Mouse (Mus musculus) heart, embryonic 12.5 days (tissue): ENCODE measurements around the gene Tgif2. TPM values are rescaled to one million over a fixed set of nuclear protein-coding genes. Genes with fewer than 3 reads are reported as not detected.
"Not testable (repeated sequence)": the region's sequence is repeated elsewhere in the genome, so short reads cannot be mapped to it uniquely, and the experiment has no call there.

ENCODE experiments used
- ATAC-seq: fragments of 200-750 bp; cut with Nextera tagmentation; 2 replicates; pipeline ENCODE4 v1.8.0; 2017; ENCODE audit warnings: moderate TSS enrichment, moderate library complexity; ENCODE audit not compliant: insufficient number of reproducible peaks, low FRiP score
- H3K27ac ChIP-seq: fragments of 300-500 bp; sonication (generic); 2 replicates; pipeline ENCODE4 v1.5.1; 2016; ENCODE audit warnings: mild to moderate bottlenecking, moderate library complexity; ENCODE audit not compliant: poor library complexity, severe bottlenecking
- H3K27me3 ChIP-seq: fragments of 300-500 bp; sonication (generic); replicated peaks from 2 replicates; pipeline ENCODE4 v1.6.1; 2016; ENCODE audit warnings: mild to moderate bottlenecking, moderate library complexity
- H3K36me3 ChIP-seq: fragments of 300-500 bp; sonication (generic); 2 replicates; pipeline ENCODE4 v1.6.1; 2016; ENCODE audit warnings: mild to moderate bottlenecking, moderate library complexity
- H3K4me1 ChIP-seq: fragments of 300-500 bp; sonication (generic); replicated peaks from 2 replicates; pipeline ENCODE4 v1.6.1; 2016; ENCODE audit warnings: mild to moderate bottlenecking
- H3K4me2 ChIP-seq: fragments of 300-500 bp; sonication (generic); 2 replicates; pipeline ENCODE4 v1.6.1; 2016; ENCODE audit warnings: mild to moderate bottlenecking, moderate library complexity
- H3K4me3 ChIP-seq: fragments of 300-500 bp; sonication (generic); 2 replicates; pipeline ENCODE4 v1.5.1; 2016; ENCODE audit warnings: mild to moderate bottlenecking
- H3K9ac ChIP-seq: fragments of 300-500 bp; sonication (generic); 2 replicates; pipeline ENCODE4 v1.6.1; 2016; ENCODE audit warnings: mild to moderate bottlenecking, moderate library complexity
- H3K9me3 ChIP-seq: fragments of 300-500 bp; sonication (generic); replicated peaks from 2 replicates; pipeline ENCODE4 v1.6.1; 2016; ENCODE audit warnings: mild to moderate bottlenecking, moderate library complexity
- WGBS: fragments of 180-500 bp; shearing (Covaris S2); methylation state at CpG from one replicate; pipeline ENCODE4 v1.1.7; 2016; 5-methylcytosine and 5-hydroxymethylcytosine counted together
- polyA plus RNA-seq: library from polyadenylated mRNA; unstranded; fragments of >200 nt; fragmentation: Nextera tagmentation; extraction: Ambion mirVana; gene quantifications from 2 replicates; pipeline ENCODE4 v1.2.1, GENCODE M21; 2016

The Tgif2 gene
- polyA plus RNA-seq, 1 experiment from 2014 or later, result 43.1 TPM

DNA sequence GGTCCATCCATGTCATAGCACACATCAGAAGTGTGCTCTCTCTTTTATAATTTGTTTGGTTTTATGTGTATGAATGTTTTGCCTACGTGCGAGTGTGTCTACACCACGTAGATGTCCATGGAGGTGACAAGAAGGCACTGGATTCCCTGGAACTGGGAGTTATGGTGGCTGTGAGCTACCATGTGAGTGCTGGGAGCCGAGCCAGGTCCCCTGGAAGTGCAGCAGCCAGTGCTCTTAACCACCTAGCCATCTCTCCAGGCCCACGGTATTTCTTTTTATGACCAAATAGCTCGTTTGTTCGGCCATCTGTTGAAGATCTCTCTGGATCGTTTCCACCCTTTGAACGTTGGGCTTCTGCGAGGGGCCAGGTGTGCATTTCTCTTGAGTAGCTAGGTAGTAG lies 3.5 kb downstream of the Tgif2 start:
- 83% methylated on average over 10 of the region's 10 CpGs for WGBS
- H3K4me1 ChIP-seq, result peaks cover 51% of the 10 kb centered on the region

DNA sequence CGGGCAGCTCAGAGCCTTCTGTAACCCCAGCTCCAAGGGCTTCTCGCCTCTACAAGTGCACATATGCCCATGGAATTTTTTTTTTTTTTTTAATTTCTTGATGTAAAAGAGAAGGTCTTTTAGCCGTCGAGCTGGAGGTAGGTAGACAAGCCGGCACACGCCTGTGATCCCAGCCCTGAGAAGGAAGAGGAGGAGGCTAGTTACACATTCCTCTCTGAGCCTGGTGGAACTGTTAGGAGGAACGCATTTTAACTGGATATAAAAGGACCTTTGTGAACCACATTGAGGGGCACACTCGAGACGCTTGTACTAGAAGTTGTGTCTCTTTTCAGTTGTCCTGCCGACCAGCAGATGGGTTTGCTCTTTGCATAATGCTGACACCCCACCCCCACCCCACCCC lies 4.9 kb downstream of the Tgif2 start:
- Histone ChIP-seq H3K9me3 (no peaks in the 10 kb centered on the region), H3K9ac (no peak overlapping the region), H3K27ac (no peak overlapping the region), H3K27me3 (no peaks in the 10 kb centered on the region), H3K36me3 (peaks cover 51% of the 10 kb centered on the region), H3K4me3 (no peak overlapping the region), H3K4me1 (peaks cover 44% of the 10 kb centered on the region), H3K4me2 (no peak overlapping the region)
- 58% methylated on average over 10 of the region's 10 CpGs for WGBS
- no peak for ATAC-seq

More for the DNA sequence above, 3.5 kb downstream of the Tgif2 start:
- no peak overlapping the region for H3K27ac ChIP-seq
- no peak overlapping the region for H3K4me3 ChIP-seq
- no peak overlapping the region for H3K9ac ChIP-seq
- no peaks in the 10 kb centered on the region for H3K9me3 ChIP-seq
- no peaks in the 10 kb centered on the region for H3K27me3 ChIP-seq
- H3K36me3 ChIP-seq, result peaks cover 39% of the 10 kb centered on the region
- H3K4me2 ChIP-seq, result no peak overlapping the region
- no peak for ATAC-seq

DNA sequence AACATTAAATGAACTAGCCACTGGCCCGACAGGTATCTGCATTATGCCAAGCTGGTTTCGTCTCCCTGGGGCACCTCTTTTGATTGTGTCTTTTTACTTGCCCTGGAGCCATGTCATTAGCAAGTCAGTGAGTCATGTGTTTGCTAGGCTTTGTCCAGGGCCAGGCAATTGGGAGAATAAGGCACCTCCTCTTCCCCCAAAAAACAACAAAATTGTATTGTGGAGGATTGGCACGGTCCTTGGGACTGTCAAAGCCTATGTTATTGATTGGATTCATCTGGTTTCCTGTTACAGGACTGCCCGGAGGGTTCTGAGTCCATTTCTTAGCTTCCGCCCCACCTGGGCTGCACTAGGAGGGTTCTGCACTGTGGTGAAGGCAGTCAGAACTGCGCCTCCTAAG lies 7.8 kb downstream of the Tgif2 start:
- Histone ChIP-seq H3K4me3 (no peak overlapping the region), H3K36me3 (peaks cover 78% of the 10 kb centered on the region), H3K4me2 (no peak overlapping the region), H3K9me3 (no peaks in the 10 kb centered on the region), H3K9ac (no peak overlapping the region), H3K27me3 (no peaks in the 10 kb centered on the region), H3K4me1 (peaks cover 35% of the 10 kb centered on the region), H3K27ac (no peak overlapping the region)
- WGBS, result 81% methylated on average over 6 of the region's 6 CpGs
- ATAC-seq, result no peak

DNA sequence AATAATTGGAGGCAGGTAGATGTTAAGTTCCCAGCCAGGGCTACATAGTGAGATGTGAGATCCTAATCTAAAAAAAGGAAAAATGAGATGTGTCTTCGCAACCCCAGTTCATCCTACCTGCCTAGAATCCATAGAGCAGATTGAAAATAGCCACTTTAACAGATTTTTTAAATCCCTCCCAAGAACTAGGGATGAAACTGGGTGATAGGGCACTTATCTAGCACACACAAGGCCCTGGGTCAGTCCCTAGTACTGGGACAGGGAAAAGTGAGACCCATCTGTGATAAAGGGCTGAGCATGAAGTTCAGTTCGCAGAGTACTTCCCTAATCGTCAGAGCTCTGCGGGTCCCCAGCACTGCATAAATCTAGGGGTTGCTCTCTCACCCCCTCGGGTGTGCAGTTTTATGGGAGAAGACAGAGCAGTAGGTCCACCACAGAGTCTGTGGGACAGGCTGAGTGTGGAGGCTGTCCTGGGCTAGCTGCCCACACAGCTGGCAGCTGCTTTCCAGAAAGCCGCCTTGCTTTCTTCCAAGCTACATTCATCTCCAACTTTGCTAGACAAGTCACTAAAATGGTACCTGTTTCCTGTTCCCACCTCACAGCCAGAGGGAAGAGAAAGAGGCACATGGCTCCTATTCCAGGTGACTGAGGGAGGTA lies 8.8 kb downstream of the Tgif2 start:
- H3K9ac ChIP-seq, result no peak overlapping the region
- no peak overlapping the region for H3K4me2 ChIP-seq
- no peaks in the 10 kb centered on the region for H3K9me3 ChIP-seq
- H3K36me3 ChIP-seq, result peaks cover 84% of the 10 kb centered on the region
- H3K27me3 ChIP-seq, result no peaks in the 10 kb centered on the region
- no peak overlapping the region for H3K27ac ChIP-seq
- no peak for ATAC-seq
- peaks cover 25% of the 10 kb centered on the region for H3K4me1 ChIP-seq
- no peak overlapping the region for H3K4me3 ChIP-seq
- 83% methylated on average over 6 of the region's 6 CpGs for WGBS

DNA sequence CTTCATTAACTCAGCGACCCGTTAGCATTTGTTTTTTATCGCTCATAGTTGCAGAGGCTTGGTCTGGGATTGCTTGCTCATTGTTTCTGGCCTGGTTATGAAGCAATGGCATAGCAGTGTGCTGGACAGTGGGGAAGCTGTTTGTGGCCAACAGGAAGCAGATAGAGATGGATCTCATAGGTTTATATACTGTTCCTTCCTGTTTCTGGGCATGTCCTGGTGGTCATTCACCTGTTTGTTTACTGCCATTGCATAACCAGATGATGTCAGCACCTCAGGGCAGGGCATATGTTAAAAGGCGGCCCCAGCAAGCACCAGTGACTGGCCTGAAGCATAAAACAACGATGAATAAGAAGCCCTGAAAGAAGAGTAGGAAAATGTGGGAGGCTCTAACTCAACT lies 10.7 kb downstream of the Tgif2 start:
- H3K36me3 ChIP-seq, result peaks cover 79% of the 10 kb centered on the region
- ATAC-seq, result no peak
- 88% methylated on average over 5 of the region's 5 CpGs for WGBS

DNA sequence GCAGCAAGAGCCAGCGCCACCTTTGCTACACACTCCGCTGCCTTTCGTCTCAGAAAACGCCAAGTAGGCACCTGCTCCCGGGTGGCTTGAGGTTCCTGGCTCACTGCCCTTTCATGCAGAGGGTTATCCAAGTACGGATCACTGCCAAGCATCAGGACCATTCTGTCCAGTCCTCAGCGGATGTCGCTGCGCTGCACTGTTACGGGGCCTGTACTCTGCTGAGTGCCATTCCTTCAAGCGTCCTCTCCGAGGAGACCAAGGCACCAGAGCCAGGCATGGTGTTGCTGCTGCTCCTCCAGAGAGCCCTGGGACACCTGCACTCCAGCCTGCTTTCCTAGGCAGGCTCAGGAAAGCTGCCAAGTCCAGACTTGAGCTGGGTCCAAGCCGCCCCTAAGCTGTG lies 13.8 kb downstream of the Tgif2 start:
- not testable (repeated sequence) for H3K4me2 ChIP-seq, H3K9me3 ChIP-seq, H3K4me3 ChIP-seq, H3K27ac ChIP-seq, ATAC-seq, H3K27me3 ChIP-seq, H3K9ac ChIP-seq
- Histone ChIP-seq H3K36me3 (peaks cover 63% of the 10 kb centered on the region), H3K4me1 (peaks cover 24% of the 10 kb centered on the region)
- 89% methylated on average over 9 of the region's 13 CpGs for WGBS

More for the DNA sequence above, 10.7 kb downstream of the Tgif2 start:
- Histone ChIP-seq H3K27ac (no peak overlapping the region), H3K27me3 (no peaks in the 10 kb centered on the region), H3K9ac (no peak overlapping the region), H3K9me3 (no peaks in the 10 kb centered on the region), H3K4me2 (no peak overlapping the region), H3K4me3 (no peak overlapping the region), H3K4me1 (peaks cover 9% of the 10 kb centered on the region)

DNA sequence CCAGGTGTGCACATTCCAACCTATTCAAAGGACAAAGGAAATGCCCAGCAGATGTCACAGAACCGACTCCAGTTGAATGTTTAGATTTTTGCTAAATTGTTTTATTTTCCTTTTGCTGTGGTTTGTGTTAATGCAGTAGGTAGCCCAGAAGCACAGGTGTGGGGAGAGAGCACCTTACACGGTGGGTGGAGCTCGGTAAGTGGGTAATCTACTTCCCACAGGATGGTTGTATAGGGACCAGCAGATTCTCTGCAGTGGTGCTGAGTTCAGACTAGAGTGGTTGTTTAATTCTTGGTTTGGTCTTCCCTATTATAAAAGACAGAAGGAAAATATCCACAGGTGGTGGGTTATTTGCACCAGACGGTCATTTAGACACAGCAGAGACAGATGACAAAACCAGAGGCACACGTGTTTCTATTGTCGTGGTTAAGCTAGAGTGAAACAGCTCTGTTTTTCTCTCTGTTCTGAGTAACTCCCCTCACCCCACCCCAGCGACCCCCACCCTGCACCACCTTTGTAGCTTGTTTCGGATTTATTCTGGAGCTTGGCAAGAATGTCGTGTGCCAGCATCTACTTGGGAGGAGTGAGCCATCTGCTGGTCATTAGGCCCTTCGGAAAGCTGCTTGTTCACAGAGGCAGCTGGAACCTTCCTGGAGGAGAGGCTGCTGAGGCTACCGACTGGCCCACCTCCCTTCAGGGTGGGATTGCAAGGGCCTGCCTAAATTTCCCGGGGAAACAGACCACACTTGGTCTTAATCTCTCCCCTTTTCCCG lies 14.4 kb downstream of the Tgif2 start:
- not testable (repeated sequence) for H3K9me3 ChIP-seq, H3K27me3 ChIP-seq, H3K27ac ChIP-seq, H3K4me2 ChIP-seq, ATAC-seq, H3K9ac ChIP-seq, H3K4me3 ChIP-seq
- H3K36me3 ChIP-seq, result peaks cover 58% of the 10 kb centered on the region
- H3K4me1 ChIP-seq, result peaks cover 24% of the 10 kb centered on the region
- 55% methylated on average over 13 of the region's 13 CpGs for WGBS

DNA sequence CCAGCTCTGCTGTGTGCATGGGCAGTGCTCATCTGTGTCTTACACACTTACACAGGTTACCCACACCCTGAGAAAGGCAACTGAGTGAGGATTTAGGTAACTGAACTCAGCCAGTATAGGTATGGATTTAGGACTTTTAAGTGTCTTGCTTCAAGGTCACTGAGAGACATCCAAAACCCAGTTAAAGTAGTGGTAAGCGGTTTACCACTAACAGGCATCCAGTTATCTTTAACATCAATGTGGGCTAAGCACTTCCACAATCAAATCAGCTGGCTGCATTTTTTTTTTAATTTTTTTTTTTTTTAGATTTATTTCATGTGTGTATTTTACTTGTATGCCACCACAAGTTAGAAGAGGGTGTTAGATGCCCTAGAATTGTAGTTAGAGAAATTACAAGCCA lies 16.5 kb downstream of the Tgif2 start:
- Histone ChIP-seq H3K4me3 (no peak overlapping the region), H3K4me2 (no peak overlapping the region), H3K27ac (no peak overlapping the region), H3K36me3 (peaks cover 39% of the 10 kb centered on the region), H3K27me3 (no peaks in the 10 kb centered on the region), H3K4me1 (peaks cover 22% of the 10 kb centered on the region), H3K9ac (no peak overlapping the region), H3K9me3 (no peaks in the 10 kb centered on the region)
- no peak for ATAC-seq
- 85% methylated on average over 1 of the region's 1 CpGs for WGBS

DNA sequence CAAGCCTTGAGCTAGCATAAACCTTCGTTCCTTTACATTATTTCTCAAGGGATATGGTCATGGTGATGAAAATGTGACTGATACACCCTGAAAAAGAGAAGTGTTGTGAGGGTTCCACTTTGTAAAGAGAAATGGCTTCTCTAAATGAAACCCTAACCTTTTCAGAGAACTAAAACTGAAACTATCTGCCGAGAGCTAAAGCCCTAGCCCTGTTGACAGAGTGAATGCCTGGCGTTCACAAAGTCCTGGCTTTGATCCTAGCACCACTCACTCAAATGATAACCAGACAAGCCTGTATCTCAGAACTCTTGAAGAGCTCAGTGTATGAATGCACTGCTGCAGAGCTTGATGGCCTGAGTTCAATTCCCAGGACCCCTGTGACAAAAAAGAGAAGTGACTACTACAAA lies 17.6 kb downstream of the Tgif2 start:
- Histone ChIP-seq H3K27ac (peak overlapping the region; percentile 48), H3K36me3 (peaks cover 29% of the 10 kb centered on the region), H3K27me3 (no peaks in the 10 kb centered on the region), H3K4me2 (peak overlapping the region; percentile 47), H3K4me1 (peaks cover 28% of the 10 kb centered on the region), H3K4me3 (peak overlapping the region; percentile 7; the same call in 1 of the 2 replicates), H3K9me3 (no peaks in the 10 kb centered on the region), H3K9ac (no peak overlapping the region)
- ATAC-seq, result no peak
- 28% methylated on average over 3 of the region's 3 CpGs for WGBS

DNA sequence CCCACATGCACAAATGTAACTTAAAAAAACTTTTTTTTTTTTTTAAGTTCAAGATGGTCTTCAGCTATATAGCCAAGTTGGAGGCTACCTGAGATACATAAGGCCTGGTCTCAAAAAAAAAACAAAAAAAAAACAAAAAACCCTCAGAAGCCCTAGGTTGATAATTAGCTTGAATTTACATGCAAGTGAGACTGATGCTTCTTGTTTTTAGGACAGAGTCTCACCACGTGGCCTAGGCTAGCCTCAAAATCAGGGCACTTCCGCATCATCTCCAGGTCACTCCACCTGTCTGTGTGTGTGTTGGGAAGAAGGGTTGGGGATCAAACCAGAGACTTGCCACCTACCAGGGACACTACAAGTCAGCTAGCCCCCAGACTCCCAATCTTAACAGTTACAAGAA lies 18.0 kb downstream of the Tgif2 start, which contains the start of gene 4930518I15Rik:
Gene 4930518I15Rik (minus strand): TSS at position 112 of the 400 bp plus-strand sequence.
- H3K27me3 ChIP-seq, result no peaks in the 10 kb centered on the region
- WGBS, result 84% methylated on average over 2 of the region's 2 CpGs
- peaks cover 26% of the 10 kb centered on the region for H3K36me3 ChIP-seq
- no peak for ATAC-seq
- H3K4me2 ChIP-seq, result peak within 1 kb of the TSS; percentile 47
- peak within 1 kb of the TSS; percentile 48 for H3K27ac ChIP-seq
- no peaks in the 10 kb centered on the region for H3K9me3 ChIP-seq
- H3K4me3 ChIP-seq, result peak within 1 kb of the TSS; percentile 7; the same call in 1 of the 2 replicates
- H3K9ac ChIP-seq, result no peak within 1 kb of the TSS
- H3K4me1 ChIP-seq, result peaks cover 28% of the 10 kb centered on the region

DNA sequence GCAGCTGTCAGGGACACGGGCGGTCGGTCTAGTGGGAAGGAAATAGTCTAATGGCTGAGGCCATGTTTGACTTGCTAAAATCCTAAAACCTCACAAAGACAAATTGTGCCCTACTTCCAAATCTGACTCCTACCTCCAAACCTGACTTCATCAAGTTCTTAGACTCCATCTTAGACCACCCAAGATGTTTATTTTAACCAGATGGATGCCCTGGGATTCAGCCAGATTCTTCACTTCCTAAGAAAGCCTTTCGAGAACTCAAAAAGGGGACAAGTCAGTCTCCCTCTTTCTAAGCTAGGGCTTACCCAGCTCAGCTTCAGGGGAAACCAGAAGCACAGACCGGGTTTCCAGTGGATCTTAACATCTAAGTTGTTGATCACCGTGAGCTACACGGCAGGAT lies 18.9 kb downstream of the Tgif2 start:
- no peak for ATAC-seq
- Histone ChIP-seq H3K9ac (no peak overlapping the region), H3K4me1 (peaks cover 28% of the 10 kb centered on the region), H3K27ac (no peak overlapping the region), H3K9me3 (no peaks in the 10 kb centered on the region), H3K4me3 (no peak overlapping the region), H3K27me3 (no peaks in the 10 kb centered on the region), H3K4me2 (no peak overlapping the region), H3K36me3 (peaks cover 22% of the 10 kb centered on the region)
- WGBS, result 83% methylated on average over 7 of the region's 7 CpGs
